Mouse (Mus musculus) myocyte (in vitro differentiated cells): ENCODE measurements around the gene Myo1e.

ENCODE experiments used
- CEBPB ChIP-seq: IDR thresholded peaks from 2 replicates; pipeline ENCODE4 v1.6.1; 2011; ENCODE audit warnings: mild to moderate bottlenecking, moderate library complexity; ENCODE audit not compliant: poor library complexity, insufficient read depth, severe bottlenecking
- E2F4 ChIP-seq: IDR thresholded peaks from one replicate; pipeline ENCODE4 v1.6.1; 2011; ENCODE audit warnings: mild to moderate bottlenecking, control low read depth, moderate library complexity; ENCODE audit not compliant: insufficient read depth
- MAX ChIP-seq: IDR thresholded peaks from one replicate; pipeline ENCODE4 v1.6.1; 2011; ENCODE audit warnings: low read depth, mild to moderate bottlenecking, control low read depth
- MYOD1 ChIP-seq, 3 experiments: IDR thresholded peaks; one replicate each; pipeline ENCODE4 v1.6.1; 2011; ENCODE audit warnings: control low read depth in 2 of 3, low read depth in 2 of 3, mild to moderate bottlenecking in 2 of 3, moderate library complexity in 1 of 3; ENCODE audit not compliant: insufficient read length in 2 of 3, control insufficient read depth in 1 of 3
- MYOG ChIP-seq, 3 experiments: IDR thresholded peaks; one replicate each; pipeline ENCODE4 v1.6.1; 2011; ENCODE audit warnings: control low read depth in 2 of 3, low read depth in 2 of 3, mild to moderate bottlenecking in 2 of 3; ENCODE audit not compliant: insufficient read length in 2 of 3, control insufficient read depth in 1 of 3, insufficient read depth in 1 of 3
- POLR2A ChIP-seq: IDR thresholded peaks from one replicate; pipeline ENCODE4 v1.6.1; 2011; ENCODE audit warnings: low read depth, mild to moderate bottlenecking, control low read depth, moderate library complexity; ENCODE audit not compliant: insufficient read length
- POLR2AphosphoS2 ChIP-seq: IDR thresholded peaks from one replicate; pipeline ENCODE4 v1.6.1; 2011; ENCODE audit warnings: low read depth, control low read depth; ENCODE audit not compliant: insufficient read length
- REST ChIP-seq: IDR thresholded peaks from one replicate; pipeline ENCODE4 v1.6.1; 2011; ENCODE audit warnings: mild to moderate bottlenecking, control low read depth, moderate library complexity; ENCODE audit not compliant: insufficient read depth, insufficient read length
- SRF ChIP-seq: IDR thresholded peaks from one replicate; pipeline ENCODE4 v1.6.1; 2011; ENCODE audit warnings: low read depth; ENCODE audit not compliant: control insufficient read depth, insufficient read length
- TCF12 ChIP-seq: IDR thresholded peaks from one replicate; pipeline ENCODE4 v1.6.1; 2011; ENCODE audit warnings: mild to moderate bottlenecking, control low read depth; ENCODE audit not compliant: poor library complexity, insufficient read depth, severe bottlenecking
- TCF3 ChIP-seq: IDR thresholded peaks from one replicate; pipeline ENCODE4 v1.6.1; 2011; ENCODE audit warnings: low read depth, control low read depth; ENCODE audit not compliant: insufficient read length
- USF1 ChIP-seq: IDR thresholded peaks from one replicate; pipeline ENCODE4 v1.6.1; 2011; ENCODE audit warnings: low read depth, mild to moderate bottlenecking, control low read depth, moderate library complexity

GRCm38 (mm10) chr9:70196956-70197659, 10.0 kb upstream of the Myo1e start:
- TF ChIP-seq MAX (no peak), POLR2A (no peak), CEBPB (no peak), POLR2AphosphoS2 (no peak), MYOG (IDR thresholded peaks at IDR 0.05; ENCODE audit: control insufficient read depth in 1 of 3, insufficient read depth in 1 of 3, insufficient read length in 2 of 3, low read depth in 2 of 3) (no peak), E2F4 (no peak), TCF12 (no peak), TCF3 (no peak), SRF (no peak), USF1 (no peak), MYOD1 (IDR thresholded peaks at IDR 0.05; ENCODE audit: control insufficient read depth in 1 of 3, insufficient read length in 2 of 3, low read depth in 2 of 3) (peak in 1 of 3 experiments; percentile 6), REST (no peak)
